Mouse (Mus musculus): ENCODE measurements around the gene 1810046K07Rik. TPM values are rescaled to one million over a fixed set of nuclear protein-coding genes. Genes with fewer than 3 reads are reported as not detected.

The 1810046K07Rik gene
- polyA plus RNA-seq, 1 experiment from 2014 or later = 0.30 TPM

DNA sequence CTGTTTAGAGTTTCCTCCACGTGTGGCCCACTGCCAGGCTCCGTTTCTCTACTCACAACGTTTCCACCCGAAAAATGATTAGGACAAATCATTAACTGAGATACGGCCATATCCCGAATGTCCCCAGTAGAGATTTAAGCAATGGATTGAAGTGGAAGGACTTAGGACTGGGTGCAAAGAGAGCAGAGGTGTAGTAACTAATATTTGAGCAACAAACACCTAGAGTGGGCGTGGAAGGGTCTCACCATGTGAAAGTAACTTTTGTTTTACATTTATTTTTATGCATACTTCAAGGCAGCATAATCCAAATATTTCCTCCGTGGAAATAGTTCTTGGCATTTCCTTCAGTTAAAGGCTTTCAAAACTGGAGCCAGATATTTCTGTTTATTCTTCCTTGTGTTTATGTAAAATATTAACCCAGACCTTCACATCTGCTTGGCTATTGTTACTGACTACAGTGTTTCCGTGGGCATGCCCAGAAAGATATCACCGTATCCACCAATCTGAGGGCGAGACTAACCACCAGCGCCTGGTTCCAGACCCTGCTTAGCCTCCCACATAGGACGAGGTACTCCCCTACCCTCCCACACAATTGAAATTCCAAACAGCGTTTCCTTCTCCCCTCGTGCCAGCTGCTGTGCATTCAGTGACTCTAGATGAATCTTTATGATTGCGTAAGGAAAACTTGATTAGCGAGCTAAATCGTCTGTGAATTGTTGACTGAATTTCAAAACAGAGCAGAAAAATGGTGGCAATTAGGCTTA, 16.0 kb downstream of the 1810046K07Rik start:
- Histone ChIP-seq H3K4me2 (ENCODE audit: low read depth, low read length) (peak overlapping the region; percentile 17; the same call in 1 of the 2 replicates), H3K27me3 (ENCODE audit: control insufficient read depth, insufficient read depth, low read depth, low read length) (no peaks in the 10 kb centered on the region), H3K4me1 (ENCODE audit: control insufficient read depth, low read depth, low read length) (peaks cover 5% of the 10 kb centered on the region), H3K4me3 (ENCODE audit: low read depth, low read length) (no peak overlapping the region), H3K27ac (ENCODE audit: low read length) (no peak overlapping the region), H3K9ac (ENCODE audit: low read depth, low read length) (no peak overlapping the region), H3K36me3 (ENCODE audit: control insufficient read depth, insufficient read depth) (no peaks in the 10 kb centered on the region), H3K9me3 (replicated peaks; ENCODE audit: control insufficient read depth, low read length) (no peaks in the 10 kb centered on the region)
- 49% methylated on average over 18 of the region's 18 CpGs for WGBS (ENCODE audit: insufficient replicate concordance)
- ATAC-seq (ENCODE audit: low read depth) = no peak

GRCm38 (mm10) chr9:51310515-51310914, 18.2 kb downstream of the 1810046K07Rik start:
- Histone ChIP-seq H3K4me2 (ENCODE audit: low read depth, low read length) (no peak overlapping the region), H3K9me3 (replicated peaks; ENCODE audit: control insufficient read depth, low read length) (no peaks in the 10 kb centered on the region), H3K27me3 (ENCODE audit: control insufficient read depth, insufficient read depth, low read depth, low read length) (no peaks in the 10 kb centered on the region), H3K27ac (ENCODE audit: low read length) (no peak overlapping the region), H3K36me3 (ENCODE audit: control insufficient read depth, insufficient read depth) (no peaks in the 10 kb centered on the region), H3K4me1 (ENCODE audit: control insufficient read depth, low read depth, low read length) (peaks cover 2% of the 10 kb centered on the region), H3K4me3 (ENCODE audit: low read depth, low read length) (no peak overlapping the region), H3K9ac (ENCODE audit: low read depth, low read length) (no peak overlapping the region)
- 35% methylated on average over 7 of the region's 7 CpGs for WGBS (ENCODE audit: insufficient replicate concordance)
- no peak for ATAC-seq (ENCODE audit: low read depth)

GRCm38 (mm10) chr9:51306351-51306750, 22.4 kb downstream of the 1810046K07Rik start:
- Histone ChIP-seq H3K36me3 (ENCODE audit: control insufficient read depth, insufficient read depth) (no peaks in the 10 kb centered on the region), H3K27me3 (ENCODE audit: control insufficient read depth, insufficient read depth, low read depth, low read length) (no peaks in the 10 kb centered on the region), H3K9ac (ENCODE audit: low read depth, low read length) (no peak overlapping the region), H3K4me2 (ENCODE audit: low read depth, low read length) (no peak overlapping the region), H3K9me3 (replicated peaks; ENCODE audit: control insufficient read depth, low read length) (no peaks in the 10 kb centered on the region), H3K4me1 (ENCODE audit: control insufficient read depth, low read depth, low read length) (no peaks in the 10 kb centered on the region), H3K4me3 (ENCODE audit: low read depth, low read length) (no peak overlapping the region), H3K27ac (ENCODE audit: low read length) (no peak overlapping the region)
- no peak for ATAC-seq (ENCODE audit: low read depth)
- WGBS (ENCODE audit: insufficient replicate concordance) = 78% methylated on average over 3 of the region's 3 CpGs

- 61% methylated on average over 3 of the region's 3 CpGs for WGBS (ENCODE audit: insufficient replicate concordance)
Measured at GRCm38 (mm10) chr9:51305146-51305545, 23.6 kb downstream of the 1810046K07Rik start.

GRCm38 (mm10) chr9:51303980-51304379, 24.7 kb downstream of the 1810046K07Rik start:
- no peak for ATAC-seq (ENCODE audit: low read depth)
- 34% methylated on average over 5 of the region's 5 CpGs for WGBS (ENCODE audit: insufficient replicate concordance)
- Histone ChIP-seq H3K9ac (ENCODE audit: low read depth, low read length) (no peak overlapping the region), H3K4me3 (ENCODE audit: low read depth, low read length) (no peak overlapping the region), H3K27ac (ENCODE audit: low read length) (no peak overlapping the region), H3K36me3 (ENCODE audit: control insufficient read depth, insufficient read depth) (no peaks in the 10 kb centered on the region), H3K4me2 (ENCODE audit: low read depth, low read length) (no peak overlapping the region), H3K9me3 (replicated peaks; ENCODE audit: control insufficient read depth, low read length) (no peaks in the 10 kb centered on the region), H3K27me3 (ENCODE audit: control insufficient read depth, insufficient read depth, low read depth, low read length) (no peaks in the 10 kb centered on the region), H3K4me1 (ENCODE audit: control insufficient read depth, low read depth, low read length) (no peaks in the 10 kb centered on the region)

More at GRCm38 (mm10) chr9:51305146-51305545, 23.6 kb downstream of the 1810046K07Rik start:
- H3K4me2 ChIP-seq (ENCODE audit: low read depth, low read length) = no peak overlapping the region
- H3K27me3 ChIP-seq (ENCODE audit: control insufficient read depth, insufficient read depth, low read depth, low read length) = no peaks in the 10 kb centered on the region
- no peaks in the 10 kb centered on the region for H3K9me3 ChIP-seq (replicated peaks; ENCODE audit: control insufficient read depth, low read length)
- H3K36me3 ChIP-seq (ENCODE audit: control insufficient read depth, insufficient read depth) = no peaks in the 10 kb centered on the region
- no peaks in the 10 kb centered on the region for H3K4me1 ChIP-seq (ENCODE audit: control insufficient read depth, low read depth, low read length)
- ATAC-seq (ENCODE audit: low read depth) = no peak
- no peak overlapping the region for H3K27ac ChIP-seq (ENCODE audit: low read length)
- H3K9ac ChIP-seq (ENCODE audit: low read depth, low read length) = no peak overlapping the region
- no peak overlapping the region for H3K4me3 ChIP-seq (ENCODE audit: low read depth, low read length)

- Histone ChIP-seq H3K27ac (ENCODE audit: low read length) (no peak overlapping the region), H3K4me1 (ENCODE audit: control insufficient read depth, low read depth, low read length) (no peaks in the 10 kb centered on the region), H3K36me3 (ENCODE audit: control insufficient read depth, insufficient read depth) (no peaks in the 10 kb centered on the region), H3K4me3 (ENCODE audit: low read depth, low read length) (no peak overlapping the region), H3K27me3 (ENCODE audit: control insufficient read depth, insufficient read depth, low read depth, low read length) (no peaks in the 10 kb centered on the region), H3K4me2 (ENCODE audit: low read depth, low read length) (no peak overlapping the region), H3K9me3 (replicated peaks; ENCODE audit: control insufficient read depth, low read length) (no peaks in the 10 kb centered on the region), H3K9ac (ENCODE audit: low read depth, low read length) (no peak overlapping the region)
- ATAC-seq (ENCODE audit: low read depth) = no peak
- 62% methylated on average over 8 of the region's 8 CpGs for WGBS (ENCODE audit: insufficient replicate concordance)
Measured at GRCm38 (mm10) chr9:51293541-51293940, 35.2 kb downstream of the 1810046K07Rik start.

GRCm38 (mm10) chr9:51292674-51293073, 36.0 kb downstream of the 1810046K07Rik start:
- Histone ChIP-seq H3K9ac (ENCODE audit: low read depth, low read length) (no peak overlapping the region), H3K9me3 (replicated peaks; ENCODE audit: control insufficient read depth, low read length) (no peaks in the 10 kb centered on the region)
- no peak for ATAC-seq (ENCODE audit: low read depth)

DNA sequence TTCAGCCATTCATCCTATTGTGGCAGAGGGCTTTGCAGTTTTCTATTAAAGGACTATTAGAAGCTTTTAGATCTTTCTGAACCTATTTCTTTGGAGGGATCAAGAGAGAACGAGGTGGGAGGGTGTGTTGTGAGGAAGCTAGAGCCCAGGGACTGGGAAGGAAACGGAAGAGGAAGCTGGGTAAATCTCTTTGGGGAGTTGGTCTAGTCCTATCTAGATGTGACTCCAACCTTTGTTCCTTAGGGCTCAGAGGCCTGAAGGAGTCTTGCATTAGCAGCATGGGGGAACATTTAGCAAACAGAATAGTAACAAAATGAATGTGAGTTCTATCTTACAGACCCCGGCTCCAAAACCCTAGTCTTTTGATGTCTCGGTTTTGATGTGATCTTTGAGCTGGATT, 37.7 kb downstream of the 1810046K07Rik start:
- ATAC-seq (ENCODE audit: low read depth) = no peak
- H3K4me3 ChIP-seq (ENCODE audit: low read depth, low read length) = no peak overlapping the region
- H3K9ac ChIP-seq (ENCODE audit: low read depth, low read length) = no peak overlapping the region
- no peaks in the 10 kb centered on the region for H3K36me3 ChIP-seq (ENCODE audit: control insufficient read depth, insufficient read depth)
- H3K27me3 ChIP-seq (ENCODE audit: control insufficient read depth, insufficient read depth, low read depth, low read length) = no peaks in the 10 kb centered on the region
- H3K9me3 ChIP-seq (replicated peaks; ENCODE audit: control insufficient read depth, low read length) = no peaks in the 10 kb centered on the region
- WGBS (ENCODE audit: insufficient replicate concordance) = 36% methylated on average over 4 of the region's 4 CpGs
- H3K4me2 ChIP-seq (ENCODE audit: low read depth, low read length) = no peak overlapping the region
- no peaks in the 10 kb centered on the region for H3K4me1 ChIP-seq (ENCODE audit: control insufficient read depth, low read depth, low read length)
- no peak overlapping the region for H3K27ac ChIP-seq (ENCODE audit: low read length)

More at GRCm38 (mm10) chr9:51292674-51293073, 36.0 kb downstream of the 1810046K07Rik start:
- Histone ChIP-seq H3K27ac (ENCODE audit: low read length) (no peak overlapping the region), H3K4me3 (ENCODE audit: low read depth, low read length) (no peak overlapping the region), H3K27me3 (ENCODE audit: control insufficient read depth, insufficient read depth, low read depth, low read length) (no peaks in the 10 kb centered on the region), H3K4me1 (ENCODE audit: control insufficient read depth, low read depth, low read length) (no peaks in the 10 kb centered on the region), H3K36me3 (ENCODE audit: control insufficient read depth, insufficient read depth) (no peaks in the 10 kb centered on the region), H3K4me2 (ENCODE audit: low read depth, low read length) (no peak overlapping the region)
- WGBS (ENCODE audit: insufficient replicate concordance) = 27% methylated on average over 4 of the region's 4 CpGs

GRCm38 (mm10) chr9:51286079-51286478, 42.6 kb downstream of the 1810046K07Rik start:
- Histone ChIP-seq H3K9me3 (replicated peaks; ENCODE audit: control insufficient read depth, low read length) (no peaks in the 10 kb centered on the region), H3K9ac (ENCODE audit: low read depth, low read length) (no peak overlapping the region), H3K36me3 (ENCODE audit: control insufficient read depth, insufficient read depth) (no peaks in the 10 kb centered on the region), H3K27me3 (ENCODE audit: control insufficient read depth, insufficient read depth, low read depth, low read length) (no peaks in the 10 kb centered on the region), H3K4me2 (ENCODE audit: low read depth, low read length) (no peak overlapping the region), H3K4me1 (ENCODE audit: control insufficient read depth, low read depth, low read length) (no peaks in the 10 kb centered on the region), H3K4me3 (ENCODE audit: low read depth, low read length) (no peak overlapping the region), H3K27ac (ENCODE audit: low read length) (no peak overlapping the region)
- 37% methylated on average over 2 of the region's 2 CpGs for WGBS (ENCODE audit: insufficient replicate concordance)
- ATAC-seq (ENCODE audit: low read depth) = no peak
